Mouse (Mus musculus) frontal cortex, adult (tissue): ENCODE measurements around the gene Tmem52.

ENCODE experiments used
- ATAC-seq: cut with Nextera tagmentation; 2 replicates; pipeline ENCODE4 v1.9.2; 2017; ENCODE audit warnings: mild to moderate bottlenecking, moderate library complexity, mixed read lengths; ENCODE audit not compliant: low TSS enrichment

Tmem52 gene

GRCm38 (mm10) chr4:155510981-155511380, 42.1 kb downstream of the Tmem52 start:
- ATAC-seq: no peak

GRCm38 (mm10) chr4:155514810-155515209, 45.9 kb downstream of the Tmem52 start:
- no peak for ATAC-seq

- no peak for ATAC-seq
Observed at GRCm38 (mm10) chr4:155517948-155518517, 49.1 kb downstream of the Tmem52 start.
